Mouse (Mus musculus): ENCODE data around the gene Ramp3. TPM values are rescaled to one million over a fixed set of nuclear protein-coding genes. Genes with fewer than 3 reads are reported as not detected.

Ramp3 gene
- polyA plus RNA-seq (2014; fragmentation: Nextera tagmentation; extraction: Ambion mirVana), result 3.5 and 3.9 TPM in 2 replicates

DNA sequence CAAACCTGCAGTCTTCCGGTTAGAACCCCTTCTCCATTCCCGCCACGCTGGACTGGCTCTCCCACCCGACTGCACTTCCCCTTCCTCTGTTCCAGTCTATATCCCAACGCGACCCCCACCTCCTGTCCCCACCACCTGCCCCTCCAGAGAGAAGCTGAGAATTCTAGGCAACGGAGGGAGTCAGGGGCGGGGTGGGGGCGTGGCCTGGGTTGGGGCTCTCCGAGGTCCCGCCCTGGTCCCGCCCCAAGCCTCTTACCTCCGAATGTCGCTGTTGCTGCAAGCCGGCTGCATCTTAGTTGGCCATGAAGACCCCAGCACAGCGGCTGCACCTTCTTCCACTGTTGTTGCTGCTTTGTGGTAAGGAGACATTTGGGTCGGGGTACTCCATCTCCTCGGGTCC, at the start of gene Ramp3:
TSS of gene Ramp3 (plus strand) at position 251 of the 400 bp plus-strand sequence.
- DNase-seq (ENCODE audit: low spot score), result peak; percentile 87
- H3K4me1 ChIP-seq (replicated peaks; ENCODE audit: control insufficient read depth, insufficient read depth, low read length), result no peaks in the 10 kb centered on the region
- no peaks in the 10 kb centered on the region for H3K36me3 ChIP-seq (ENCODE audit: control insufficient read depth, insufficient read depth, low read length)
- no peak within 1 kb of the TSS for H3K27ac ChIP-seq (ENCODE audit: low read depth, low read length)
- ATAC-seq (replicated peaks; ENCODE audit: low FRiP score), result peak; percentile 85
- H3K9me3 ChIP-seq (ENCODE audit: control insufficient read depth, low read length), result no peaks in the 10 kb centered on the region
- peak within 1 kb of the TSS; percentile 54 for H3K9ac ChIP-seq (ENCODE audit: low read length)
- WGBS, result under 1% methylated on average over 18 of the region's 18 CpGs
- H3K27me3 ChIP-seq (ENCODE audit: control insufficient read depth, insufficient read depth, low read length), result no peaks in the 10 kb centered on the region
- peak within 1 kb of the TSS; percentile 53 for H3K4me2 ChIP-seq (ENCODE audit: low read depth, low read length, severe bottlenecking)
- H3K4me3 ChIP-seq (ENCODE audit: low read depth, low read length), result peak within 1 kb of the TSS; percentile 33

GRCm38 (mm10) chr11:6615250-6616205, 42.8 kb upstream of the Ramp3 start:
- ATAC-seq (replicated peaks; ENCODE audit: low FRiP score), result no peak
- H3K27ac ChIP-seq (ENCODE audit: low read depth, low read length), result no peak overlapping the region
- H3K9ac ChIP-seq (ENCODE audit: low read length), result no peak overlapping the region
- no peaks in the 10 kb centered on the region for H3K27me3 ChIP-seq (ENCODE audit: control insufficient read depth, insufficient read depth, low read length)
- no peaks in the 10 kb centered on the region for H3K9me3 ChIP-seq (ENCODE audit: control insufficient read depth, low read length)
- H3K36me3 ChIP-seq (ENCODE audit: control insufficient read depth, insufficient read depth, low read length), result peaks cover 35% of the 10 kb centered on the region
- 92% methylated on average over 12 of the region's 12 CpGs for WGBS
- no peaks in the 10 kb centered on the region for H3K4me1 ChIP-seq (replicated peaks; ENCODE audit: control insufficient read depth, insufficient read depth, low read length)
- no peak overlapping the region for H3K4me2 ChIP-seq (ENCODE audit: low read depth, low read length, severe bottlenecking)
- no peak overlapping the region for H3K4me3 ChIP-seq (ENCODE audit: low read depth, low read length)
- no peak for DNase-seq (ENCODE audit: low spot score)

DNA sequence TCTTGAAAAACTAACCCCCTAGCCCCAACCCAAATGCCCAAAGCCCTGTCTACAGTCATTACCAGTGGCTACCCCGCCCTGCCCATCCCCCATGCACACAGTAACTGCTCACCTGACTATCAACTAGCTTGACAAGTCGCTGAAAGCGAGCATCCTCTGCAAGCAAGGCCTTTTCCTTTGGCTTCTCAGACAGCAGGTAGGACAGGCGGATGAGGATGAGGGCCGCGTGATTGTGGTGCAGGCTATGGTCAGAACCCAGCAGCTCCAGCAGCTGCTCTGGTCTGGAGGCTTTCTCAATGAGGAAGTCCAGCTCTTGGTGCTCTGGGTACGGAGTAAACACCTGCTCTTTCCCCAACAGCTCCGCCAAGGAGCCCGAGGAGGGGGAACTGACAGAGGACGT, 34.6 kb upstream of the Ramp3 start:
- Histone ChIP-seq H3K9ac (ENCODE audit: low read length) (no peak overlapping the region), H3K9me3 (ENCODE audit: control insufficient read depth, low read length) (no peaks in the 10 kb centered on the region), H3K4me1 (replicated peaks; ENCODE audit: control insufficient read depth, insufficient read depth, low read length) (peaks cover 10% of the 10 kb centered on the region), H3K4me3 (ENCODE audit: low read depth, low read length) (no peak overlapping the region), H3K36me3 (ENCODE audit: control insufficient read depth, insufficient read depth, low read length) (peaks cover 20% of the 10 kb centered on the region; the same call in 1 of the 2 replicates), H3K27ac (ENCODE audit: low read depth, low read length) (no peak overlapping the region), H3K27me3 (ENCODE audit: control insufficient read depth, insufficient read depth, low read length) (no peaks in the 10 kb centered on the region), H3K4me2 (ENCODE audit: low read depth, low read length, severe bottlenecking) (no peak overlapping the region)
- WGBS, result 89% methylated on average over 10 of the region's 10 CpGs
- ATAC-seq (replicated peaks; ENCODE audit: low FRiP score), result no peak
- DNase-seq (ENCODE audit: low spot score), result no peak

DNA sequence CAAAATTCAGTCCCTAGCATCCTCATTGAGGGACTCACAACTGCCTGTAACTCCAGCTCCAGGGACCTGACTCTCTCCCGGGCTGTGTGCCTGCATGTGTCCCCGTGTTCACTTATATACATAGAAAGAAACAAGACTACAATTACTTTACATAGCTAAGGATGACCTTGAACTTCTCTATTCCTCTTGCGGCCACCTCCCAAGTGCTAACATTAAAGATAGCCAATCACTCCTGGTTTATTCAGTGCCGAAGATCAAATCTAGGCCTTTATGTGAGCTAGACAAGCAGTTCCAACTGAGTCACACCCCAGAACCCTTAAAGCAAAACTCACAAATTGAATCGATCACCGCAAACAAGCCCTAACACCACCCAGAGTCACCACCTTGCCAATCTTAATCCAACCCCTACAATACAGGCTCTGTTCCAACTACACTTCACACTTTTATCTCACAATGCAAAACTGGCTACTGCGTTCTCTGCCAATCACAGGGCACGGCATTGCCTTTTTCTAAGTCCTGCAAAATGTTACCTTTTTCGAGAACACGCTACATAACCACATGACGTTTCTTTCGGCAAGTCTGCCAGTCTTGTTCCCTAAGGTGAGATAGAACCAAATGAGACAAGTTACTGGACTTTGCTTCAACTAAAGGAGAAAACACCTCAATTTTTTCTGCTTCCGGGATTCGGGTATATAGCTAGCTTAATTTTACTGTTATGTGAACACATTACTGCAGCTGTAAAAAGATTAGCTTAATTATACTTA, 33.5 kb upstream of the Ramp3 start:
- Histone ChIP-seq H3K4me2 (ENCODE audit: low read depth, low read length, severe bottlenecking) (peak overlapping the region; percentile 88), H3K36me3 (ENCODE audit: control insufficient read depth, insufficient read depth, low read length) (peaks cover 10% of the 10 kb centered on the region; the same call in 1 of the 2 replicates), H3K9ac (ENCODE audit: low read length) (peak overlapping the region; percentile 83), H3K27me3 (ENCODE audit: control insufficient read depth, insufficient read depth, low read length) (no peaks in the 10 kb centered on the region), H3K4me1 (replicated peaks; ENCODE audit: control insufficient read depth, insufficient read depth, low read length) (peaks cover 10% of the 10 kb centered on the region), H3K9me3 (ENCODE audit: control insufficient read depth, low read length) (no peaks in the 10 kb centered on the region), H3K4me3 (ENCODE audit: low read depth, low read length) (peak overlapping the region; percentile 74), H3K27ac (ENCODE audit: low read depth, low read length) (no peak overlapping the region)
- ATAC-seq (replicated peaks; ENCODE audit: low FRiP score), result no peak
- 76% methylated on average over 14 of the region's 14 CpGs for WGBS
- DNase-seq (ENCODE audit: low spot score), result peak; percentile 26

DNA sequence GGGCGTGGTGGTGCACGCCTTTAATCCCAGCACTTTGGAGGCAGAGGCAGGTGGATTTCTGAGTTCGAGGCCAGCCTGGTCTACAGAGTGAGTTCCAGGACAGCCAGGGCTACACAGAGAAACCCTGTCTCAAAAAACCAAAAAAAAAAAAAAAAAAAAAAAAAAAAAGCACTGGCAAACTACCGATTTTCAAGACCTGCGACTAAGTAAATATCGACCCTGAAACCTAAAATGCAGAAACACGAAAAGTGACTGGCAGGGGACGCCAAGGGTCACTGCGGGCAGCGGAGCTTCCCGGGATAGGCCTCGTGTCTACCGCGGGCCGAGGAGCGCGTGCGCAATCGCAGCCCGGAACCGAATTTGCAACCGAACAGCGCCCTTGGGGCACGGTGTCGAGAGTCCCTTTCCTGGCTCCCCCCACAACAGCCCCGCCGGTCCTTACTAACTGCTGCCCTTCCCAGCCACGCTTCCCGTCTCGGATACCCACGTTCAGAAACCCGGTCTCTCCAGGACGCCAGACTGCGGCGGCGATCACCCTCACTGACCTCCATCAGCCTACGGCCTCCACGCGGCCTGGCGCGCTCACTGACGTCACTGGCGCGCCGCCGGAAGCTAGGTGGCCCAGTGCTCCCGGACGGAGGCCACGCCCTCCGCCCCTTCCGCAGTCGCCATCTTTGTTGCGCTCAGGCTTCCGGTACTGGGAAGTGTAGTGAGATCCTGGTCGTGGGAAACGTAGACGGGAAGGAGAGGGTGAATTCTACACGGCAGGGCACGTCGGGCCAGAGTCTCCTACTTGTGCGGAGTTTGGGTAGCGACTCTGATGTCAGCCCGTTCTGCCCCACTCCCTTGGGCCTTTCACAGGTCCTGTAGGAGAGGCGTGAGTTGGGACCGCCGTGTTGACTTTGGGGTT, 32.6 kb upstream of the Ramp3 start, which contains the start of gene Tbrg4:
TSS of gene Tbrg4 (minus strand) at position 590 of the 910 bp plus-strand sequence.
- Histone ChIP-seq H3K4me3 (ENCODE audit: low read depth, low read length) (peak within 1 kb of the TSS; percentile 74), H3K9ac (ENCODE audit: low read length) (peak within 1 kb of the TSS; percentile 83), H3K9me3 (ENCODE audit: control insufficient read depth, low read length) (no peaks in the 10 kb centered on the region), H3K4me2 (ENCODE audit: low read depth, low read length, severe bottlenecking) (peak within 1 kb of the TSS; percentile 88), H3K27me3 (ENCODE audit: control insufficient read depth, insufficient read depth, low read length) (no peaks in the 10 kb centered on the region), H3K4me1 (replicated peaks; ENCODE audit: control insufficient read depth, insufficient read depth, low read length) (peaks cover 10% of the 10 kb centered on the region), H3K27ac (ENCODE audit: low read depth, low read length) (peak within 1 kb of the TSS; percentile 59; the same call in 1 of the 2 replicates), H3K36me3 (ENCODE audit: control insufficient read depth, insufficient read depth, low read length) (peaks cover 5% of the 10 kb centered on the region; the same call in 1 of the 2 replicates)
- ATAC-seq (replicated peaks; ENCODE audit: low FRiP score) (peak; percentile 96), DNase-seq (ENCODE audit: low spot score) (peak; percentile 94)
- under 1% methylated on average over 66 of the region's 66 CpGs for WGBS

- Histone ChIP-seq H3K36me3 (ENCODE audit: control insufficient read depth, insufficient read depth, low read length) (peaks cover 4% of the 10 kb centered on the region; the same call in 1 of the 2 replicates), H3K9ac (ENCODE audit: low read length) (peak overlapping the region; percentile 83), H3K9me3 (ENCODE audit: control insufficient read depth, low read length) (no peaks in the 10 kb centered on the region), H3K27me3 (ENCODE audit: control insufficient read depth, insufficient read depth, low read length) (no peaks in the 10 kb centered on the region), H3K4me1 (replicated peaks; ENCODE audit: control insufficient read depth, insufficient read depth, low read length) (peaks cover 10% of the 10 kb centered on the region), H3K4me2 (ENCODE audit: low read depth, low read length, severe bottlenecking) (peak overlapping the region; percentile 88), H3K4me3 (ENCODE audit: low read depth, low read length) (peak overlapping the region; percentile 74), H3K27ac (ENCODE audit: low read depth, low read length) (peak overlapping the region; percentile 59; the same call in 1 of the 2 replicates)
- ATAC-seq (replicated peaks; ENCODE audit: low FRiP score) (peak; percentile 20), DNase-seq (ENCODE audit: low spot score) (peak; percentile 65)
- 17% methylated on average over 16 of the region's 16 CpGs for WGBS
Measured at GRCm38 (mm10) chr11:6626388-6626772, 31.9 kb upstream of the Ramp3 start.

DNA sequence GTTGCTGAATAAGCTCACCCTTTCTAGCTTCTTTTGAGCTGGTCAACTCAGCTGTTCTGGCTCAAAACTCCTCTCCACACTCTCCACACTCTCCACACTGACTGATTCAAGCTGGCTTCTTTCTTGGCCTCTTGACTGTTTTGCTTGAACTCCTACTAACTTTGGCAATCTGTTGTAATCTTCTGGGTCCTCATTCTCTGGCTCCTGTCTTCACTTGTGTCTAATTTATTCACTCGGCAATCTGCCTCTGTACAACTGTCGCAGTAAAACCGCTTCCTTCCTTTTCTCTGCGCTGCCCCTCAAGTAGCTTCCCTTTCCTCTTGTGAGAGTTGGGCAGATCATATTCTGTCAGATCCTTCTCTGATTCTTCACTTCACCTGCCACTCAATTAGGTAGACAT, 30.6 kb upstream of the Ramp3 start:
- Histone ChIP-seq H3K9ac (ENCODE audit: low read length) (no peak overlapping the region), H3K9me3 (ENCODE audit: control insufficient read depth, low read length) (no peaks in the 10 kb centered on the region), H3K27me3 (ENCODE audit: control insufficient read depth, insufficient read depth, low read length) (no peaks in the 10 kb centered on the region), H3K4me3 (ENCODE audit: low read depth, low read length) (no peak overlapping the region), H3K4me1 (replicated peaks; ENCODE audit: control insufficient read depth, insufficient read depth, low read length) (peaks cover 10% of the 10 kb centered on the region), H3K36me3 (ENCODE audit: control insufficient read depth, insufficient read depth, low read length) (peaks cover 4% of the 10 kb centered on the region; the same call in 1 of the 2 replicates), H3K4me2 (ENCODE audit: low read depth, low read length, severe bottlenecking) (no peak overlapping the region), H3K27ac (ENCODE audit: low read depth, low read length) (no peak overlapping the region)
- no peak for DNase-seq (ENCODE audit: low spot score)
- no peak for ATAC-seq (replicated peaks; ENCODE audit: low FRiP score)
- 89% methylated on average over 4 of the region's 4 CpGs for WGBS

Data from forebrain, embryonic 11.5 days (tissue).